Mouse (Mus musculus) CD4-positive helper T cell, adult 2 months (primary cell): ENCODE measurements at regions not wholly inside any gene's neighbourhood (a gene's known extent, or its start where the extent isn't known, plus 50 kb on each side); places are given as distances from the start of the nearest gene placed in this dataset.
A peak's percentile ranks its signal among the peaks of the same experiment; 100 is the strongest.

ENCODE experiments used
- DNase-seq: peaks from one replicate; pipeline ENCODE4 v3.0.0-alpha.2; 2012; ENCODE audit warnings: low read depth, missing footprints, low spot score

DNA sequence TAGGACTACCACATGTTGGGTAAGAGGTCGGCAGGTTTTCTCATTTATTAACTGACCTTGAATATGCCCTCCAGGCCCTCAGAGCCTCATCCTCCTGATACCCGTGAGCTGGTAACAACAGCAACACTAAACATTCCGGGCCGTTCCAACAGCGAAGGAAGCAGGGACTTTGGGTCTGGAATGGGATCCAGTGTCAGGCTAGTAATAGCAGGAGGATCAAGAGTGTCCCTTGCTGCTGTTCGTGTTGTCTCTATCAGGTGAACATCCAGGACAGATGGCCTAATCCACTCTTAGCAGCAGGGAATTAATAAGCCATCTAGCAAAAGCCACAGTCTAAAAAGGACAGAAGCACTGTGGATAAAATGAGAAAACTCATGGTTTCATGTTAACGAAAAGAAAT lies 106.7 kb downstream of the Cpeb2 start:
- DNase-seq, result no peak

- no peak for DNase-seq
Observed at GRCm38 (mm10) chr5:43341475-43341874, 108.5 kb downstream of the Cpeb2 start.

DNA sequence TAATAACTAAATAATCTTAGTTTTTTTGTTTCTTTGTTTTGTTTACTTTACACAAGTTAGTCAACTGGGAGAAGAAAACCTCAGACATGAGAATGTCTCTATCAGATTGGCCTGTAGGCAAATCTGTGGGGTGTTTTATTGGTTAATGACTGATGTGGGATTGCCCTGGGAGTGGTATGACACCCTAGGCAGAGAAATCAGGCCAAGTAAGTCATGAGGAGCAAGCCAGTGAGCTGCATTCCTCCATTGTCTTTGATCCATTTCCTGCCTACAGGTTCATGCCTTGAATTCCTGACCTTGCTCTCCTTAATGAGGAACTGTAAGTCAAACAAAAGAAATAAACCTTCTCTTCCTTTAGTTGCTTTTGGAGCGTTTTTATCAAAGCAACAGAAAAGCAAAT lies 111.5 kb downstream of the Cpeb2 start:
- DNase-seq, result no peak

- no peak for DNase-seq
Observed at GRCm38 (mm10) chr5:43350987-43351386, 118.0 kb downstream of the Cpeb2 start.

DNA sequence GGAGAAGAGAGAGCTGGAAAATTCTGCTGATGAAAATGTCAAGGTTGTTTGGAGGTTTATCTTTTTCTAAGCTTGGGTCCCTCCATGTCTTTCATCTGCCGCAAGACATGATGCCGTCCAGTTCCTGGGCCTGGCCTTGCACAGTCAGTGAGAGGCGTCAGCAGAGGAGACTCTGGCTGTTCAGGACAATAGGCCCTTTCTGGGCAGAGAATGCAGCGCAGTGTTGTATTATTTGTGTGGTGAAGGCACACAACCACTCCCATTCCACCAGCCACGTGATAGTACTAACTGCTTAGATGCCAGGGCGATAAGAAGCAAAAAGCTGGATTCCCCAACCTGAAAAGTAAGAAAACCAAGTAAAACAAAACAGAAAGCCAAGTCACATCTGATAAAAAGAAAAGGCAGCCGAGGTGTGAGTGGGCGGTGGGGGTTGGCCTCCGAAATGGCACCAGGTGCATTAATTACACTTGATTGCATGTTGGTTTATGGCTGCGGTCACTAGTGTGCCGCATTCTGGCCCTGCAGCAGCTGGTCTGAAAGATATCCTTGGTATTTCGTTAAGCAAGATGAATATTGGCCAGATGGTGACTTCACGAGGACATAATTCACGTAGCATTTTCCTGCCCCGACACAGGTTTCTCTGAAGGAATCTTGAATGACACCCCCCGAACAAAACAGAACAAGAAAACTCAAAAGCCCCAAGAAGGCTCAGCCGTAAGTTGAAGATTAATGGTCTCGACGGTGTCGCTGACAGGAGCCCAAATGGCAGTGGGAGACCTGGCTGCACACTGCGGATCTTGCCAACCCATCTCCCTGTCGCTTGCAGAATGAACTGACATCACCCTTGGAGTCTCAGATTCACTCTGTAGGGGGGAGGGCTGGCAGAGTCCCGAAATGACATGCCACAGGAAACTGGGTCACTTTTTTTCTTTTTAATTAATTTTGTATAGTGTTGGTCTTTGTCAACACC lies 120.3 kb downstream of the Cpeb2 start:
- peak; percentile 30 for DNase-seq

DNA sequence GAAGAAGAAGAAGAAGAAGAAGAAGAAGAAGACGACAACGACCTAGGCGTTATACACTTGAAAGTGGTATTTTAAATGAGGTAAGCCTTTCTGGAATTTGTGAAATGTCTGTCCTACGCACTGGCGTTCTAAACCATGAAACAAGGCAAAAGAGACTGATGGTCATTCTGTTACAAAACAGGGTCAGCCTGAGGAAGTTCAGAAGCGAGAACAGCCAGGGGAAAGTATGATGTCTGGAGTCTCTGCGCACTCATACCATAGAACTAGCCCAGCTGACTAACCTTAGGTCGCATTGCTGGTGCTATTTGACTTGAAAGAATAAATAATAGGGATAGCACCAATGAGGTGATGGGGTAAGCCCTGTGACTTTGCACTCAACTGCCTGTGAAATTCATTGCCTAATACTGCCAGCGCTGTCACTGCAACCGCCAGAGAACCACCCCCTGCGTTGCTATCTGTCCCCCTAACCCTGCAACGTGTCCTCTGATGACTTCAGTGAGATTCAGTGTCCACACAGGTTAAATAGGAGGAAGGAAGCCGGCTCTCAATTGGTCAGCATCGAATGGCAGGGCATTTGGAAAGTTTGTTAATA lies 121.5 kb downstream of the Cpeb2 start:
- DNase-seq, result peak; percentile 3

- peak; percentile 80 for DNase-seq
Observed at GRCm38 (mm10) chr5:43355026-43355580, 122.1 kb downstream of the Cpeb2 start.

- peak; percentile 5 for DNase-seq
Observed at GRCm38 (mm10) chr5:43355832-43356231, 122.9 kb downstream of the Cpeb2 start.

DNA sequence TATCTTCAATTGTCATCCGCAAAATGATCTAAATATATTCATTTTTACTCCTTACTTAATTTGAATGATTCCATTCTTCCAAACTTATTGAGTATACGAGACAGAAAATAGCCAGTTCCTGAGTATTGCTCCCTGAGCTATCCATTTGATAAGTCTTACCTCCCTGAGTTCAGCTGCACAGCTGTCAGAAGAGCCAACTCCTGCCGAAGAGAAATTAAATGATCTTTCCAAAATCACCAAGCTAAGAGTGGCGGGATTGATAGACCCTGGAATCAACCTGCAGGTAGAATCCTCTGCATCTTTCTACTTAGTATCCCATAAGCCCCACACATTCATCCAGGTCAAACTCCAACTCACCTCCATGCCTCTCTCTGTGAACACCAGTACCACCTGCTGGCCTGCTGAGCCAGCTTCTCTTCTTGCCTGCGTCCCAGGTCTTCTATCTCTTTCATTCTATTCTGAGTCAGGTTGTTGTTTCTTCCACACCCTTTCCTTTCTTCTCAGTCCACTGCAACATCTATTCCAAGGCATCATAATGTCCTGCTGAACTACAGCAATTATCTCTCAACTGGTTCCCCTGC lies 124.2 kb downstream of the Cpeb2 start:
- no peak for DNase-seq

DNA sequence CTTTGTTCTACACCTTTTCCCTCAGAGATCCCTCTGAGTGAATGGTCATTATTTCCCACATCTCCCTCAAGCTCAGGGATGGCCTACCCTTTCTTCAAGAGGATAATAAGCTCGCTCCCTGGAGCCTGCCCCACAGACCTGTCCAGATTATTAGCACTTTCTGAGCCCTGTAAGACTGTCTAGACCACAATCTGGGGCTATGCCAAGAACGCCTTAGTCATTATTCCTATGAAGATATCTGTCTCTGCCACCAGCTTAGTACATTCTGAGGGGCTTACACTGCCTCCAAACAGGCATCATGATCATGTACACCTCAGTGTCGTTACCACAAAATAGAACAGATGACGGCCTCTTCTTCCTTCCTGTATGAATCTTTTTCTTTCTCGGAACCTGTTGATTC lies 124.9 kb downstream of the Cpeb2 start:
- DNase-seq, result no peak

DNA sequence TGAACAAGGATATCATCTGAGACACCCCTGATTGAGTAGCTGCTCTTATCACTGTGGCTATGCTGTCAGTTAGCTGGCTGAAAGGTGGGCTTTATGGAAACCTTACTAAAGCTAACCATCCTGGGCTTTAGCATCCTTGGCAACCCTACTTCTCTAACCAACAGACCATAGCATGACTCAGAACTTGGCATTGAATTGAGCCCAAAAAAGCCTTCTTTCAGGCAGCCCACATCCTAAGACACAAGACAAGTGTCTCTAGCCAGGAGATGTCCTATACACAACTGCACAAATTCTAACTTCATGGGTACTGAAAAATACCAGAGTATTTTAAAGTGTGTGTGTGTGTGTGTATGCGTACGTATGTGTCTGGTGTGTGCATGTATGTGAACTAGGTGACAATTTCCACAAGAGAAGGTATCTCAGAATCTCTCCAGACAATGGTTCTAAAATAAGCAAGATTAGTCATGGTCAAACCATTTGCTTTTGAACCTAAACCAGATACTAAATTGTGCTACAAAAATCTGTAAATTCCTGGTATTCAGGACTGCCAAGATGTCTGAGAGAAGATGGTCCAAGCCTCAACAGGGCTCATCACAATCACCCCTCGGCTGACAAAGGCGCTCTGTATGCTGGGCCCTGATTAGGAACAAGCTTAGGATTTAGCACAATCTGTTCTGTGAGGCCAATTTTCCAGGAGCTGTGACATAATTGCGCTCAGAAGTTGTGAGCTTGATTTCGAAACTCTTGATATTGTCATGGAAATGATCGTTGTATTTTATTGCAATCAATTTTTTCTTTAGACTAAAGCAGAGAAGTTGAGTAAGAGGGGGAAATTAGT lies 126.2 kb downstream of the Cpeb2 start:
- no peak for DNase-seq

GRCm38 (mm10) chr5:43360298-43360697 lies 127.3 kb downstream of the Cpeb2 start:
- peak; percentile 23 for DNase-seq

DNA sequence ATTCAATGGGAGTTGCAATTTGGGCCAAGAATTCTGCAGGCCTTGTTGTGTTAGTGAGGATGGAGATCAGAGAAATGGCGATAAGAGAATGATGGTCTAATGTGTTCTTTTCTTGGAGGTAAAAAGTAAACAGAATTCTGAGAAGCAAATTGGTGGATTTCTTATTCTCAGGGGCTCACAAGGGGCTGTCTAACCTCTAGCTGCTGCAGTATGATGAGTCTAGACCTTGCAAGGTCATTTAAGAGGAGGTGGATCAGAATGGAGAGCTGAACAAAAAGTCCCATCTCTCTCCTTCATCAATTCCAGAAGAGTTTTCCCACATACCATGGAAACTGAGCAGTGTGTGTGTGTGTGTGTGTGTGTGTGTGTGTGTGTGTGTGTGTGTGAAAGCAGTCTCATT lies 128.1 kb downstream of the Cpeb2 start:
- no peak for DNase-seq

DNA sequence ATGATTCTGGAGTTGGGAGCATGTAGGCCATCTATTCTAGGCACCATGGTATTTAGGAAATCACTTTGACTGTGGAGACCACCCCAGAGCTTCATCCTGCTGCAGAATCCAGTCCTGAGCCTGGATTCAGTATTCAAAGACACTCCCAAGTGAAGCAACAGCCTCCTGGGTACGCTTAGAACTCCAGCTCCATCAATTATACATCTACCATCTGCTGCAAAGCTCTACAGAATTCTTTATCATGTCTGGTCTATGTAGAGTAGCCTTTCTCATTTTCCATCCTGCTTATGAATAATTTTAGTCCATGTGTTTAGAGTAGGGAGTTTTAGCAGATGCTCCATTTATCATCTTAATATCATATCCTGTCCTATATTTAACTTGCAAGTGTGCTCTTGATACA lies 139.4 kb downstream of the Cpeb2 start:
- no peak for DNase-seq

- DNase-seq, result no peak
Observed at GRCm38 (mm10) chr5:43384689-43385375, 130.5 kb upstream of the C1qtnf7 start.

DNA sequence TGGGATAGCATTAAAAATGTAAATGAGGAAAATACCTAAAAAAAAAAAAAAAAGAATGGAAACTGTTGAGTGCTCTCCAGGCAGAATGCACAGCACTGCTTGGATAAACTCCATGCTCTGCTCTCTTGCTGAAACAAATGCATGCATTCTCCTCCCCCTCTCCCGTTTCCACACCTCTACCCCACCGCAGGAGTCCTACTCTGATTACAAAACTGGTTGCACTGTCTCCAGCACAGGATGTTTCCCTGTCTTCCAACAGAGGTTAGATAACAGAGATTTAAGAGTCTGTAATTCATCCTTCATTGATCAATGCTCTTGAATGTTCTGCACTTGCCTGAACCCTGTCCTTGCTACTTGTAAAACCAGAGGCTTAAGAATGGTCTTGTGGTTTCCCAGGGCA lies 124.3 kb upstream of the C1qtnf7 start:
- DNase-seq, result no peak

- DNase-seq, result no peak
Observed at GRCm38 (mm10) chr5:43391412-43392029, 123.8 kb upstream of the C1qtnf7 start.

- DNase-seq, result no peak
Observed at GRCm38 (mm10) chr5:43392908-43393545, 122.3 kb upstream of the C1qtnf7 start.

GRCm38 (mm10) chr5:43417259-43417658 lies 98.1 kb upstream of the C1qtnf7 start:
- no peak for DNase-seq
